Mouse (Mus musculus): Measurements from ENCODE around the gene Fgd3. TPM values are rescaled to one million over a fixed set of nuclear protein-coding genes. Genes with fewer than 3 reads are reported as not detected.

Gene Fgd3
- polyA plus RNA-seq, 1 experiment from 2014 or later = 1.7 TPM

- no peak for DNase-seq (ENCODE audit: low spot score)
- Histone ChIP-seq H3K27me3 (ENCODE audit: control insufficient read depth, insufficient read depth, low read length) (peaks cover 28% of the 10 kb centered on the region), H3K4me1 (replicated peaks; ENCODE audit: control insufficient read depth, insufficient read depth, low read length) (0 out of 2 replicates have a peak, but pooled peaks cover 6% of the 10 kb centered on the region), H3K4me2 (ENCODE audit: low read depth, low read length, severe bottlenecking) (peak overlapping the region; percentile 66; the same call in 1 of the 2 replicates), H3K4me3 (ENCODE audit: low read depth, low read length) (peak overlapping the region; percentile 33), H3K9ac (ENCODE audit: low read length) (no peak overlapping the region), H3K36me3 (ENCODE audit: control insufficient read depth, insufficient read depth, low read length) (no peaks in the 10 kb centered on the region), H3K9me3 (ENCODE audit: control insufficient read depth, low read length) (no peaks in the 10 kb centered on the region), H3K27ac (ENCODE audit: low read depth, low read length) (no peak overlapping the region)
- 33% methylated on average over 12 of the region's 12 CpGs for WGBS
- no peak for ATAC-seq (replicated peaks; ENCODE audit: low FRiP score)
These were observed 72.8 kb downstream of the Fgd3 start for GRCm38 (mm10) chr13:49247232-49247739.

- ATAC-seq (replicated peaks; ENCODE audit: low FRiP score) (no peak), DNase-seq (ENCODE audit: low spot score) (no peak)
- 59% methylated on average over 2 of the region's 2 CpGs for WGBS
- Histone ChIP-seq H3K4me3 (ENCODE audit: low read depth, low read length) (no peak overlapping the region), H3K27me3 (ENCODE audit: control insufficient read depth, insufficient read depth, low read length) (peaks cover 28% of the 10 kb centered on the region), H3K36me3 (ENCODE audit: control insufficient read depth, insufficient read depth, low read length) (no peaks in the 10 kb centered on the region), H3K27ac (ENCODE audit: low read depth, low read length) (no peak overlapping the region), H3K9ac (ENCODE audit: low read length) (no peak overlapping the region), H3K4me1 (replicated peaks; ENCODE audit: control insufficient read depth, insufficient read depth, low read length) (0 out of 2 replicates have a peak, but pooled peaks cover 6% of the 10 kb centered on the region), H3K9me3 (ENCODE audit: control insufficient read depth, low read length) (no peaks in the 10 kb centered on the region), H3K4me2 (ENCODE audit: low read depth, low read length, severe bottlenecking) (no peak overlapping the region)
These were observed 73.5 kb downstream of the Fgd3 start for GRCm38 (mm10) chr13:49246626-49247025.

GRCm38 (mm10) chr13:49246011-49246410 lies 74.1 kb downstream of the Fgd3 start:
- Histone ChIP-seq H3K9me3 (ENCODE audit: control insufficient read depth, low read length) (no peaks in the 10 kb centered on the region), H3K27me3 (ENCODE audit: control insufficient read depth, insufficient read depth, low read length) (peaks cover 28% of the 10 kb centered on the region), H3K4me3 (ENCODE audit: low read depth, low read length) (no peak overlapping the region), H3K27ac (ENCODE audit: low read depth, low read length) (no peak overlapping the region), H3K36me3 (ENCODE audit: control insufficient read depth, insufficient read depth, low read length) (no peaks in the 10 kb centered on the region), H3K9ac (ENCODE audit: low read length) (no peak overlapping the region), H3K4me1 (replicated peaks; ENCODE audit: control insufficient read depth, insufficient read depth, low read length) (0 out of 2 replicates have a peak, but pooled peaks cover 6% of the 10 kb centered on the region), H3K4me2 (ENCODE audit: low read depth, low read length, severe bottlenecking) (no peak overlapping the region)
- no peak for ATAC-seq (replicated peaks; ENCODE audit: low FRiP score)
- 83% methylated on average over 3 of the region's 3 CpGs for WGBS
- DNase-seq (ENCODE audit: low spot score) = no peak

GRCm38 (mm10) chr13:49245251-49245650 lies 74.9 kb downstream of the Fgd3 start:
- no peak overlapping the region for H3K27ac ChIP-seq (ENCODE audit: low read depth, low read length)
- DNase-seq (ENCODE audit: low spot score) = no peak
- no peak for ATAC-seq (replicated peaks; ENCODE audit: low FRiP score)
- H3K4me3 ChIP-seq (ENCODE audit: low read depth, low read length) = no peak overlapping the region
- H3K27me3 ChIP-seq (ENCODE audit: control insufficient read depth, insufficient read depth, low read length) = peaks cover 28% of the 10 kb centered on the region
- H3K9me3 ChIP-seq (ENCODE audit: control insufficient read depth, low read length) = no peaks in the 10 kb centered on the region
- H3K36me3 ChIP-seq (ENCODE audit: control insufficient read depth, insufficient read depth, low read length) = no peaks in the 10 kb centered on the region
- H3K4me2 ChIP-seq (ENCODE audit: low read depth, low read length, severe bottlenecking) = no peak overlapping the region
- 0 out of 2 replicates have a peak, but pooled peaks cover 6% of the 10 kb centered on the region for H3K4me1 ChIP-seq (replicated peaks; ENCODE audit: control insufficient read depth, insufficient read depth, low read length)
- H3K9ac ChIP-seq (ENCODE audit: low read length) = no peak overlapping the region
- 46% methylated on average over 4 of the region's 4 CpGs for WGBS

- H3K27ac ChIP-seq (ENCODE audit: low read depth, low read length) = no peak overlapping the region
- H3K4me3 ChIP-seq (ENCODE audit: low read depth, low read length) = no peak overlapping the region
- H3K27me3 ChIP-seq (ENCODE audit: control insufficient read depth, insufficient read depth, low read length) = peaks cover 26% of the 10 kb centered on the region
- DNase-seq (ENCODE audit: low spot score) = no peak
- no peak overlapping the region for H3K9ac ChIP-seq (ENCODE audit: low read length)
- 0 out of 2 replicates have a peak, but pooled peaks cover 6% of the 10 kb centered on the region for H3K4me1 ChIP-seq (replicated peaks; ENCODE audit: control insufficient read depth, insufficient read depth, low read length)
- H3K9me3 ChIP-seq (ENCODE audit: control insufficient read depth, low read length) = no peaks in the 10 kb centered on the region
- H3K4me2 ChIP-seq (ENCODE audit: low read depth, low read length, severe bottlenecking) = no peak overlapping the region
- ATAC-seq (replicated peaks; ENCODE audit: low FRiP score) = no peak
- no peaks in the 10 kb centered on the region for H3K36me3 ChIP-seq (ENCODE audit: control insufficient read depth, insufficient read depth, low read length)
- WGBS = 96% methylated on average over 2 of the region's 2 CpGs
These were observed 76.6 kb downstream of the Fgd3 start for GRCm38 (mm10) chr13:49243492-49243891.

- DNase-seq (ENCODE audit: low spot score) = no peak
- ATAC-seq (replicated peaks; ENCODE audit: low FRiP score) = no peak
- no peak overlapping the region for H3K4me2 ChIP-seq (ENCODE audit: low read depth, low read length, severe bottlenecking)
- H3K36me3 ChIP-seq (ENCODE audit: control insufficient read depth, insufficient read depth, low read length) = no peaks in the 10 kb centered on the region
- no peak overlapping the region for H3K27ac ChIP-seq (ENCODE audit: low read depth, low read length)
- no peak overlapping the region for H3K4me3 ChIP-seq (ENCODE audit: low read depth, low read length)
- peaks cover 17% of the 10 kb centered on the region for H3K27me3 ChIP-seq (ENCODE audit: control insufficient read depth, insufficient read depth, low read length)
- no peaks in the 10 kb centered on the region for H3K9me3 ChIP-seq (ENCODE audit: control insufficient read depth, low read length)
- 83% methylated on average over 9 of the region's 9 CpGs for WGBS
- H3K4me1 ChIP-seq (replicated peaks; ENCODE audit: control insufficient read depth, insufficient read depth, low read length) = 0 out of 2 replicates have a peak, but pooled peaks cover 2% of the 10 kb centered on the region
- H3K9ac ChIP-seq (ENCODE audit: low read length) = no peak overlapping the region
These were observed 77.6 kb downstream of the Fgd3 start for GRCm38 (mm10) chr13:49242321-49243065.

- no peak overlapping the region for H3K27ac ChIP-seq (ENCODE audit: low read depth, low read length)
- DNase-seq (ENCODE audit: low spot score) = no peak
- H3K36me3 ChIP-seq (ENCODE audit: control insufficient read depth, insufficient read depth, low read length) = no peaks in the 10 kb centered on the region
- no peak overlapping the region for H3K4me3 ChIP-seq (ENCODE audit: low read depth, low read length)
- no peak overlapping the region for H3K9ac ChIP-seq (ENCODE audit: low read length)
- H3K27me3 ChIP-seq (ENCODE audit: control insufficient read depth, insufficient read depth, low read length) = no peaks in the 10 kb centered on the region
- WGBS = 92% methylated on average over 8 of the region's 8 CpGs
- H3K4me1 ChIP-seq (replicated peaks; ENCODE audit: control insufficient read depth, insufficient read depth, low read length) = no peaks in the 10 kb centered on the region
- H3K4me2 ChIP-seq (ENCODE audit: low read depth, low read length, severe bottlenecking) = no peak overlapping the region
- no peaks in the 10 kb centered on the region for H3K9me3 ChIP-seq (ENCODE audit: control insufficient read depth, low read length)
- ATAC-seq (replicated peaks; ENCODE audit: low FRiP score) = no peak
These were observed 81.4 kb downstream of the Fgd3 start for GRCm38 (mm10) chr13:49238737-49239136.

- WGBS = 90% methylated on average over 8 of the region's 8 CpGs
- Histone ChIP-seq H3K4me3 (ENCODE audit: low read depth, low read length) (no peak overlapping the region), H3K4me1 (replicated peaks; ENCODE audit: control insufficient read depth, insufficient read depth, low read length) (no peaks in the 10 kb centered on the region), H3K36me3 (ENCODE audit: control insufficient read depth, insufficient read depth, low read length) (no peaks in the 10 kb centered on the region), H3K4me2 (ENCODE audit: low read depth, low read length, severe bottlenecking) (no peak overlapping the region), H3K27ac (ENCODE audit: low read depth, low read length) (no peak overlapping the region), H3K9ac (ENCODE audit: low read length) (no peak overlapping the region), H3K27me3 (ENCODE audit: control insufficient read depth, insufficient read depth, low read length) (no peaks in the 10 kb centered on the region), H3K9me3 (ENCODE audit: control insufficient read depth, low read length) (no peaks in the 10 kb centered on the region)
- DNase-seq (ENCODE audit: low spot score) (no peak), ATAC-seq (replicated peaks; ENCODE audit: low FRiP score) (no peak)
These were observed 82.5 kb downstream of the Fgd3 start for GRCm38 (mm10) chr13:49237617-49238016.

- no peak overlapping the region for H3K27ac ChIP-seq (ENCODE audit: low read depth, low read length)
- WGBS = 95% methylated on average over 4 of the region's 4 CpGs
- H3K4me2 ChIP-seq (ENCODE audit: low read depth, low read length, severe bottlenecking) = no peak overlapping the region
- H3K4me1 ChIP-seq (replicated peaks; ENCODE audit: control insufficient read depth, insufficient read depth, low read length) = no peaks in the 10 kb centered on the region
- DNase-seq (ENCODE audit: low spot score) = no peak
- H3K4me3 ChIP-seq (ENCODE audit: low read depth, low read length) = no peak overlapping the region
- ATAC-seq (replicated peaks; ENCODE audit: low FRiP score) = no peak
- no peaks in the 10 kb centered on the region for H3K9me3 ChIP-seq (ENCODE audit: control insufficient read depth, low read length)
- no peak overlapping the region for H3K9ac ChIP-seq (ENCODE audit: low read length)
- H3K36me3 ChIP-seq (ENCODE audit: control insufficient read depth, insufficient read depth, low read length) = no peaks in the 10 kb centered on the region
- H3K27me3 ChIP-seq (ENCODE audit: control insufficient read depth, insufficient read depth, low read length) = no peaks in the 10 kb centered on the region
These were observed 85.4 kb downstream of the Fgd3 start for GRCm38 (mm10) chr13:49234711-49235110.

Measured in forebrain, embryonic 11.5 days (tissue).